Mouse (Mus musculus): ENCODE data around the gene Krt35.

- no peak for TF ChIP-seq CTCF (IDR thresholded peaks at IDR 0.05)
- TF ChIP-seq EP300 (IDR thresholded peaks at IDR 0.05): no peak
Measured at GRCm38 (mm10) chr11:100138809-100139208, 42.8 kb upstream of the Krt35 start.
